Mouse (Mus musculus) embryo, embryonic 10.5 days (tissue): ENCODE results near the gene Orc6.

Source experiments
- DNase-seq: peaks from one replicate; pipeline ENCODE4 v3.0.0-alpha.2; 2015; ENCODE audit warnings: low spot score

Gene Orc6

GRCm38 (mm10) chr8:85299434-85300077, at the start of gene Orc6, which contains the start of gene Vps35:
Gene Orc6 (plus strand): TSS chr8:85299632.
Gene Vps35 (minus strand): TSS chr8:85299802.
- peak; percentile 99 for DNase-seq

- no peak for DNase-seq
Measured at GRCm38 (mm10) chr8:85286846-85287245, 12.6 kb upstream of the Orc6 start.

DNA sequence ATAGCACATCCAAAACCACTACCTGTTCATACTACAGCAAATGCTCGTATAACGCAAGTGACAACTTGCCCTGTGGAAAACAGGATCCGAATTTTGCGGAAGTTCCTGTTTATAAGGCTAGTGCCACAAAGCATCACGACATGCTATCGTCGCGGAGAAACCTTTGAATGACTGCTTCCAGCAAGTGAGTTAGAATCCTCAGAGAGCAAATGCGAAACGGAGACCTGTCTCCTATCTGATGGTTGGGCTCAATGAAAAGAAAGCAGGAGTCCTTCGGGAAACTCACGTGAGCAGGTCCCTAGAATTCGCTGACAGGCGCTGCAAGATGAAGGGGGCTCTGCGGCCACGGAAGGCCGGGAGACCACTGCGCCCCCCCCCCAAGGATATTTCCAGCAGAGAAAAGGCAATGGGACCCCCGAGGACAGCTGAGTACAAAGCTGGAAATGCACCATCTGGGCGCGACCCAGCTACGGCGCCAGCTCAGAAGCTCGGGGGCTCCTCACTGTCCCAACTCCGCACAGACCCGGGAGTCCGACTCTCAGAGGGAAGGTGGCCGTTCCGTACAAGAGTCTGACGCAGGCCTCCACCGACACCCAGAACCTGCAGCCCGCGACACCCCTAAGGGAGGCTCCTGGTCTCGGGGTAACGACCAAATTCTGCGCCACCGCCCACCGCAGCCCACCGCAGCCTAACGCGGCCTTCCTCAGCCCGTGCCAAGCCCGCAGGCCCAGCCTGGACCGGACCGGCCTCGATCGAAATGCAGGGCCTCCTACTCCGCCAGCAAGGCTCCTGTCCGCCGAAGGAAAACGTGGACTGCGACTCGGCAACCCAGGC, 615 bp upstream of the Orc6 start:
- peak; percentile 46 for DNase-seq

DNA sequence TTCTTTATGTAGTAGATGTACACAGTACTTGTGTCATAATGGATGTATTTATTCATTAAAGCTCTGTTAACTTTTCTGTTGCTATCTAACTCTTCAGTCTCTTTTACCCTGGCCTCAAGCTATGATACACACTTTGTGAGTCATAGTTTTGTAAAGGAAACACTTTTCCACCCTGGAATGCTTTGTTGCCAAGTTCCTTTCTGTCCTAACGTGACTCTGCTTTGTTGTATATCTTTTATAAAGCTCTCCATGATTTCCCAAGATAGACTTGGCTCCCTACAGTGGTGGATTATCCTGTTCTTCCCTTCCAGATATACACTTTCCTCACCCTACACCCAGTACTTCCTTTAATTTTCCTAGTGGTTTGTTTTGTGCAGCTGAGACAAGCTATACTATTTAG, 2.5 kb downstream of the Orc6 start:
- DNase-seq, result no peak

GRCm38 (mm10) chr8:85302931-85303330, 3.5 kb downstream of the Orc6 start:
- no peak for DNase-seq

- DNase-seq, result no peak
Measured at GRCm38 (mm10) chr8:85303531-85303930, 4.1 kb downstream of the Orc6 start.

- no peak for DNase-seq
Measured at GRCm38 (mm10) chr8:85308564-85308963, 9.1 kb downstream of the Orc6 start.

- DNase-seq, result peak; percentile 68
Measured at GRCm38 (mm10) chr8:85311743-85312142, 12.3 kb downstream of the Orc6 start.

- no peak for DNase-seq
Measured at GRCm38 (mm10) chr8:85313036-85313435, 13.6 kb downstream of the Orc6 start.

- no peak for DNase-seq
Measured at GRCm38 (mm10) chr8:85318534-85318933, 19.1 kb downstream of the Orc6 start.

DNA sequence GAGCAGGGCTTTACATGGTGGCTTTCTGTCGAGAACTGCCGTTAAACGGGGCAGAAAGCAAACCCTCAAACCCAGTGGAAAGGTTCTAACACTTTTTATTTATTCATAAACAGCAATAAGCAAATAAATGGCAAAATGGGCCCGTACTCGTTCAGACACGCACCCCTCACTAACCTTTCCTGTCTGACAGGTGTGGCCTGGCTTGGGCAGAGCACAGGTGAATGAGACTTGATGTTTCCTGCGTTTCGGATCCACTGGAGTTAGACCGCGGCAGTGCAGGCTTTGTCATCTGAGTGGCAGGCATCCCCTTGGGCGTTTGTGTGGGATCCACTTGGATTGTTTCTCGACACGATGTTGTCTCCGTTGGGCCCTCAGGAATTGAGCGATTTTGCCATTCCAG, 22.5 kb downstream of the Orc6 start:
- DNase-seq, result no peak

DNA sequence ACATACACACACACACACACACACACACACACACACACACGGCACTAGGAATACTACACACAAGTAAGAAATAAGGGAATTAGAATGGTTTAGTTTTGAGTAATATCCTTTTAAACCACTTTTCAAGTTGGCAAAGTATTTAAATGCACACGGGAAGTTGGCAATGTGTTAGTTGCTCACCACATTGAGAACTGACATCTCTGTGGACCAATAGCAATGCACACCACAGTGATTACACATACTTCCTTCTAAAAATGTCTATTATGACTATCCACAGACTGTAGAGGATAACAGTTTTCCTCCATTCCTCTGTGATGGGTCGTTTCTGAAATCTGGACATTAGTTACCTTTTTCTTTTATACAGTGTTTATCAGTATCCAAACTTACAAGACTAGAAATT, 23.7 kb downstream of the Orc6 start:
- no peak for DNase-seq

DNA sequence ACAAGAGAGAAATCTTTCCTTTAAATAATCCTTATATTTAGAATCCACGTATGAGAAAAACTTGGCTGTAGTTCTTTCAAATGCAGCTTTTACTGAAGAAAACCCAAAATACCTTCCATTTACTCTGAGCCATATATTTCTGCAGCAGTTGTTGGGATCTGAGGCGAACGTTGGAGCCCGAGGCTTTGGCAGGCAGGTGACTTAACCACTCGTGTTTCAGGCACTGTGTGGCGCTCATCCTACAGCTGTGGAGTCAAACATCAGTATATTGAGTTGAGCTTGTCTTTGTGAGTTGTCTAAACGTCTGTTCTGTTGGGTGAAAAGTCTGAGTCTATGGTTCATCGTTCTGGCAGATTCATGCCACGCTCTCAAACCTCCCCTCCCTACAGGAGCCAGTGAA, 27.6 kb downstream of the Orc6 start:
- DNase-seq, result no peak

DNA sequence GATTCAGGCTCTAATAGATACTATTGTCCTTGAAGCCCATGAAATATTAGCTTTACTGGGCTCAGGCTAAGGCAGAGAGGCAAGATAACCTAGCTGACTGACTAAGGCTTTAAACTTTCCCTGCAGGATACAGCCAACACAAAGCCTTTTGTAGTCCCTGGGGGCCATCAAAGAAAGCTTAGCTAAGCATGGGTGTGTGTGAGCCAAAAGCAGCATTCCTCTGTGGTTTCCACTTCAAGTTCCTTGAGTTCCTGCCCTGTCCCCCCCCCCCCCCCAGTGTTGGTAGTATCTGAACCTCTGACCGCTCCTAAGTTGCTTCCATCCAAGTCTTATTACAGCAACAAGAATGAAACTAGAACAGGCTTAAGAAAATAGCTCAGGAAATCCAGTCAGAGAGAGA, 30.1 kb downstream of the Orc6 start:
- no peak for DNase-seq

- DNase-seq, result no peak
Measured at GRCm38 (mm10) chr8:85335105-85335504, 35.7 kb downstream of the Orc6 start.

DNA sequence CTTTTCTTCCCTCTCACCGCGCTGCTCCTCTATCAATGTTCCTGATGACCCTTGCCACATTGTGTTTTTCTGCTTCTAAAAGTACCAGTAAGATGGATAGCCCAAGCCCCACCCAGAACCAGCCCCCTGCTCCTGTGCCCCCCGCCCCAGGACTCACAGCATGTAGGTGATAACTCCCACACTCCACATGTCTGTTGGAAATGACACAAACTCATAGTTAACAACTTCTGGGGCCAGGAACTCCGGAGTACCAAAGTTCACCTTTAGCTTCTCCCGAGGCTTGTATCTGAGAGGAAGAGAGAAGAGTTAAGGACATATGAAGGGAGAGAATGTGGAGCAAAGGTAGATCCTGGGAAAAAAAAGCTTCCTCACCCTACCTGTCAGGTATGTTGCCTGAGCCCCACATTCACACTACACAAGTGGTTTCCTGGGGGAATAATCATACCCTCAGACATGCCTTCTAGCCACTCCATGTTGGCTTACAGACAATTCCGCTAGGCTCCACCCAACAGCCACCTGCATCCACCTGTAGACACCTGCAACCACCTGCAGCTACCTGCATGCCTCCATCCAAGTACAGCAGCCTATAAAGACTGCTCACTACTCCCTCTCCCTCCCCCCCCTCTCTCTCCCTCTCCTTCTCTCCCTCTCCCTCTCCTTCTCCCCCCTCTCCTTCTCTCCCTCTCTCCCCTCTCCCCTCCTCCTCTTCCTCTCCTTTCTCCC, 36.9 kb downstream of the Orc6 start:
- DNase-seq, result no peak

GRCm38 (mm10) chr8:85337681-85338080, 38.2 kb downstream of the Orc6 start:
- no peak for DNase-seq

GRCm38 (mm10) chr8:85339871-85340573, 40.6 kb downstream of the Orc6 start:
- DNase-seq, result peak; percentile 32

DNA sequence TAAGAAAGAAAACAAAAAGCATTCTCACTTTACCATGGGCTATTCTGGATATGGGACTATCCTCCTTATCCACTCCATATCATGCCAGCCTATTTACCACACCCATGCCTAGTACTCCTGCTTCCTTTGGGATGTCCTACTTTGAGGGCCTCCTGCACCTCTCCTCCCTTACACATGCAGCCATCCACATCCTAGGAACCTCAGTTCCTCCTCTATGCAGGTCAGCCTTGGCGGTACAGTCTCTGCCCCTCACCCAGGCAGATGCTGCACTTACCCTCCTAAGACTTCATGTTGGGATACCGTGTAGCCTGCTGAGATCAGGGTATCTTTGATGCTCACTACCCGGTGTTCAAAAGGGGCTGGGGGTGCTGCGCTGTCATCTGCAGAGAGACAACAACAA, 53.9 kb downstream of the Orc6 start:
- no peak for DNase-seq
